Mouse (Mus musculus): ENCODE measurements around the gene Dnajc4.

Dnajc4 gene

GRCm38 (mm10) chr19:6992011-6992858 is at the start of gene Dnajc4:
Gene Dnajc4, minus strand, starts transcription at chr19:6992572.
- peak; percentile 92 to 96 for DNase-seq (ENCODE audit: low spot score in 2 of 2)

GRCm38 (mm10) chr19:7041171-7041570 is 48.8 kb upstream of the Dnajc4 start:
- DNase-seq (ENCODE audit: low spot score in 2 of 2), result no peak

GRCm38 (mm10) chr19:7040637-7041130 is 48.3 kb upstream of the Dnajc4 start:
- no peak for DNase-seq (ENCODE audit: low spot score in 2 of 2)

- DNase-seq (ENCODE audit: low spot score in 2 of 2), result peak; percentile 99
Measured at GRCm38 (mm10) chr19:7039841-7040636, 47.7 kb upstream of the Dnajc4 start, which contains the start of gene Stip1. Gene Stip1, minus strand, starts transcription at chr19:7039967.

- peak; percentile 53 to 58 for DNase-seq (ENCODE audit: low spot score in 2 of 2)
Measured at GRCm38 (mm10) chr19:7039088-7039720, 46.8 kb upstream of the Dnajc4 start.

GRCm38 (mm10) chr19:7034006-7034405 is 41.6 kb upstream of the Dnajc4 start:
- DNase-seq (ENCODE audit: low spot score in 2 of 2), result no peak

GRCm38 (mm10) chr19:7029531-7029930 is 37.2 kb upstream of the Dnajc4 start:
- peak; percentile 64 to 82 for DNase-seq (ENCODE audit: low spot score in 2 of 2)

GRCm38 (mm10) chr19:7020224-7020641 is 27.9 kb upstream of the Dnajc4 start:
- no peak for DNase-seq (ENCODE audit: low spot score in 2 of 2)

GRCm38 (mm10) chr19:7019191-7019590 is 26.8 kb upstream of the Dnajc4 start, which contains the start of gene Fermt3:
Gene Fermt3, minus strand, starts transcription at chr19:7019469.
- no peak for DNase-seq (ENCODE audit: low spot score in 2 of 2)

- no peak for DNase-seq (ENCODE audit: low spot score in 2 of 2)
Measured at GRCm38 (mm10) chr19:7018546-7018945, 26.2 kb upstream of the Dnajc4 start.

- DNase-seq (ENCODE audit: low spot score in 2 of 2), result no peak
Measured at GRCm38 (mm10) chr19:7017541-7018457, 25.4 kb upstream of the Dnajc4 start.

GRCm38 (mm10) chr19:7014481-7015135 is 22.2 kb upstream of the Dnajc4 start:
- DNase-seq (ENCODE audit: low spot score in 2 of 2), result no peak

GRCm38 (mm10) chr19:7013984-7014383 is 21.6 kb upstream of the Dnajc4 start:
- DNase-seq (ENCODE audit: low spot score in 2 of 2), result no peak

- no peak for DNase-seq (ENCODE audit: low spot score in 2 of 2)
Measured at GRCm38 (mm10) chr19:7012426-7012825, 20.1 kb upstream of the Dnajc4 start.

- DNase-seq (ENCODE audit: low spot score in 2 of 2), result no peak
Measured at GRCm38 (mm10) chr19:7006892-7007593, 14.7 kb upstream of the Dnajc4 start.

- DNase-seq (ENCODE audit: low spot score in 2 of 2), result no peak
Measured at GRCm38 (mm10) chr19:6999360-7000063, 7.1 kb upstream of the Dnajc4 start.

GRCm38 (mm10) chr19:6997721-6998290 is 5.4 kb upstream of the Dnajc4 start:
- no peak for DNase-seq (ENCODE audit: low spot score in 2 of 2)

GRCm38 (mm10) chr19:6996006-6996405 is 3.6 kb upstream of the Dnajc4 start, which contains the start of the genes Nudt22 and Trpt1:
Gene Nudt22, minus strand, starts transcription at chr19:6996117.
Gene Trpt1, plus strand, starts transcription at chr19:6996131.
- DNase-seq (ENCODE audit: low spot score in 2 of 2), result peak; percentile 83 to 84

All from frontal cortex, postnatal 36 days (tissue).